Mouse (Mus musculus) intestine, embryonic 14.5 days (tissue): ENCODE results near the gene Itprid1. TPM values are rescaled to one million over a fixed set of nuclear protein-coding genes. Genes with fewer than 3 reads are reported as not detected.

Source experiments
- ATAC-seq: fragments of 200-750 bp; cut with Nextera tagmentation; replicated peaks from 2 replicates; pipeline ENCODE4 v1.8.0; 2017; ENCODE audit warnings: low read depth, moderate number of reproducible peaks, moderate TSS enrichment, moderate library complexity; ENCODE audit not compliant: low FRiP score, low TSS enrichment
- DNase-seq: peaks from one replicate; pipeline ENCODE4 v3.0.0-alpha.2; 2018; ENCODE audit warnings: low spot score
- H3K27ac ChIP-seq: fragments of 300-500 bp; sonication (generic); 2 replicates; pipeline ENCODE4 v1.5.1; 2014; ENCODE audit warnings: low read depth, mild to moderate bottlenecking, control low read depth
- H3K27me3 ChIP-seq: fragments of 300-500 bp; sonication (generic); replicated peaks from 2 replicates; pipeline ENCODE4 v1.6.1; 2014; ENCODE audit warnings: low read length, control low read depth; ENCODE audit not compliant: control insufficient read depth, insufficient read depth
- H3K36me3 ChIP-seq: fragments of 300-500 bp; sonication (generic); 2 replicates; pipeline ENCODE4 v1.6.1; 2014; ENCODE audit warnings: low read length, control low read depth; ENCODE audit not compliant: control insufficient read depth, insufficient read depth
- H3K4me1 ChIP-seq: fragments of 300-500 bp; sonication (generic); replicated peaks from 2 replicates; pipeline ENCODE4 v1.6.1; 2014; ENCODE audit warnings: low read length, control low read depth, mixed read lengths; ENCODE audit not compliant: control insufficient read depth, insufficient read depth
- H3K4me2 ChIP-seq: fragments of 300-500 bp; sonication (generic); 2 replicates; pipeline ENCODE4 v1.6.1; 2014; ENCODE audit warnings: low read length
- H3K4me3 ChIP-seq: fragments of 300-500 bp; sonication (generic); 2 replicates; pipeline ENCODE4 v1.5.1; 2014; ENCODE audit warnings: low read depth, low read length, control low read depth, mixed read lengths
- H3K9ac ChIP-seq: fragments of 300-500 bp; sonication (generic); 2 replicates; pipeline ENCODE4 v1.6.1; 2014; ENCODE audit warnings: mild to moderate bottlenecking, low read length
- H3K9me3 ChIP-seq: fragments of 300-500 bp; sonication (generic); 2 replicates; pipeline ENCODE4 v1.6.1; 2016; ENCODE audit warnings: low read length, control low read depth; ENCODE audit not compliant: control insufficient read depth
- WGBS: fragments of 180-500 bp; shearing (Covaris S2); extraction: QIAGEN DNeasy Blood & Tissue Kit; methylation state at CpG from one replicate; pipeline ENCODE4 v1.1.7; 2014; 5-methylcytosine and 5-hydroxymethylcytosine counted together
- polyA plus RNA-seq: library from polyadenylated mRNA; unstranded; fragments of >200 nt; fragmentation: Nextera tagmentation; extraction: Ambion mirVana; gene quantifications from 2 replicates; pipeline ENCODE4 v1.2.1, GENCODE M21; 2014

Itprid1 gene
- polyA plus RNA-seq, 1 experiment from 2014 or later: not detected

DNA sequence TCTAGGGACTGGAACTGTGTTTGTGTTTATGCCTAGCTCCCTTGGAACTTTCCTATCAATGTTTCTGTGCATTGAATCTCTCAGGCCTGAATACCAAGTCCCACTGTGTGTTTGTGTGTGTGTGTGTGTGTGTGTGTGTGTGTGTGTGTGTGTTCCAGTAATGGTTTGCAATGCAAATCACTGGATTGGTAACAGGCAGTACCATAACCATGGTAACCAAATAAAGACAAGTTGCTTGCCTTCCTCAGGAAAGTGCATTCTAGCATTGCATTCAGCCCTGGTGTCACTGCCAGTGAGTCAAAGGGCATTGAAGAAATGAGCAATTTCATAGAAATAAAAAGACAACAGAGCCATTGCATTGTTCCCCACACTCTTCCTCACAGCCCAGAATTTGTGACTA lies 15.9 kb downstream of the Itprid1 start:
- H3K27me3 ChIP-seq: no peaks in the 10 kb centered on the region
- H3K4me3 ChIP-seq: no peak overlapping the region
- no peak overlapping the region for H3K9ac ChIP-seq
- ATAC-seq: no peak
- H3K4me1 ChIP-seq: no peaks in the 10 kb centered on the region
- DNase-seq: no peak
- H3K9me3 ChIP-seq: no peaks in the 10 kb centered on the region
- H3K27ac ChIP-seq: no peak overlapping the region
- no peak overlapping the region for H3K4me2 ChIP-seq
- H3K36me3 ChIP-seq: no peaks in the 10 kb centered on the region

DNA sequence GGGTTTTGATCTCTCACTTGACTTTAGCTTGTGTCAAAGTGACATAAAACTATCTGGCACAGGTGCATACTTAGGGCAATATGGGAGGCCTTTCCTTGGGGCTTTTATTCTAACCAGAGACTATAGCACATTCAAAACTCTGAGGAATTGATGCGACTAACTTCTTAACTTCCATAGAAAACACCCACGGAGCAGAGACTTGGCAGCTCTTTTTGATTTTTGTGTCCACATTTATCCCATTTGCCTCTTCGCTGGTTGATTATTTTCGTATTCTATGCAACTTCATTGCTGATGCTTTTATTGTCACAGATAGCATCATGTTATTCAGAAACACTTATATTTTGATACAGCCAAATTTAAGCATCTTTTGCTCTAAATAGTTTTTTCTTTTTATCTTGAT lies 19.4 kb downstream of the Itprid1 start:
- H3K4me1 ChIP-seq: no peaks in the 10 kb centered on the region
- H3K4me2 ChIP-seq: no peak overlapping the region
- ATAC-seq (no peak), DNase-seq (no peak)
- 95% methylated on average over 4 of the region's 4 CpGs for WGBS
- H3K9ac ChIP-seq: no peak overlapping the region
- no peak overlapping the region for H3K27ac ChIP-seq
- no peaks in the 10 kb centered on the region for H3K9me3 ChIP-seq
- H3K36me3 ChIP-seq: no peaks in the 10 kb centered on the region
- H3K27me3 ChIP-seq: no peaks in the 10 kb centered on the region
- H3K4me3 ChIP-seq: no peak overlapping the region

DNA sequence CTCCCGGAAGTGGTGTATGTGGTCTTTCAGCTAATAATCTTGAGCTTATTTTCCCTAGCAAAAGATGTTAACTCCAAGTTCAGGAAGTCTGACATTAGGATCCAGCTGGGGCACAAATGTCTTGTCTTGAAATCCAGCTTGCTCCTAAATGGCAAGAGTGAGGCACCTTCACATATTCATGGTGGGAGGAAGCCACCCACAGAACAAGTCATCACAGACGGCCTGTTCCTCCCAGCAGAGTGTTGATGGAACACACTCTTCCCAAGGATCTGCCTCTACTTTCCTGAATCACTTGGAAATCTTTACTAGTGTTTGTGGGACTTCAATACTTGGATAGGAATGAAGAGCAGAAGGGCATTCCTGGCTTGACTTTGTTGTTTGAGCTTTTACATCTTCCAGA lies 28.5 kb downstream of the Itprid1 start:
- Histone ChIP-seq H3K27me3 (no peaks in the 10 kb centered on the region), H3K4me3 (no peak overlapping the region), H3K9me3 (no peaks in the 10 kb centered on the region), H3K4me1 (no peaks in the 10 kb centered on the region), H3K4me2 (no peak overlapping the region), H3K27ac (no peak overlapping the region), H3K36me3 (no peaks in the 10 kb centered on the region), H3K9ac (no peak overlapping the region)
- DNase-seq (no peak), ATAC-seq (no peak)
- 57% methylated on average over 2 of the region's 2 CpGs for WGBS

DNA sequence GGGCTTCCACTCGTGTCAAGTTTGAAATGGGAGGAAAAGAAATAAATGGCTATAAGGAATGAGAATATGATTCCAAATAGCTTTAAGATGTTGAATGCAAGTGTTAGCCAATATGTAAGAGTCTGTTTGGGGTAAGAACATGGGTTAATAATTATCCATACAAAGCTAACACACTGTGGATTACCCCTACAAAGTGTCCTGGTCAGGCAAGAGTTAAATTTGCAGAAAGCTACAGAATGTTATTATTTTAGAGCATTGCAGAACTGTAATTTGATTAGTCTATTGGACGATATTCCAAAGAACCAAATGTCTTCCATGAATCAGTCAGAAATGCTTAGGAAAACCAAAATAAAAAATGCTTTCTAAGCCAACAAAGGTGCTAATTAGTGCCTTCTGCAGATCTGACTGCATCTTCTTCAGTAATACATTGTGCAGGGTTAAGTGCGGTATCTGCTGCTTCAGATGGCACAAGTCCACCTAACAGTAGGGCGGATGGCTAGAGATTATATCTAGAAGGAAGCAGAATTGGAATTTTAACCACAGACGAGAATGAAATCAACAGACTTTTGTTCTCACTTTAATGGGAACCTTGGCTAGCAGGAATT lies 42.8 kb downstream of the Itprid1 start:
- Histone ChIP-seq H3K4me1 (peaks cover 4% of the 10 kb centered on the region; the same call in 1 of the 2 replicates), H3K27ac (no peak overlapping the region), H3K9me3 (no peaks in the 10 kb centered on the region), H3K9ac (no peak overlapping the region), H3K4me2 (no peak overlapping the region), H3K4me3 (no peak overlapping the region), H3K36me3 (no peaks in the 10 kb centered on the region), H3K27me3 (no peaks in the 10 kb centered on the region)
- ATAC-seq: no peak
- no peak for DNase-seq
- 48% methylated on average over 5 of the region's 5 CpGs for WGBS

DNA sequence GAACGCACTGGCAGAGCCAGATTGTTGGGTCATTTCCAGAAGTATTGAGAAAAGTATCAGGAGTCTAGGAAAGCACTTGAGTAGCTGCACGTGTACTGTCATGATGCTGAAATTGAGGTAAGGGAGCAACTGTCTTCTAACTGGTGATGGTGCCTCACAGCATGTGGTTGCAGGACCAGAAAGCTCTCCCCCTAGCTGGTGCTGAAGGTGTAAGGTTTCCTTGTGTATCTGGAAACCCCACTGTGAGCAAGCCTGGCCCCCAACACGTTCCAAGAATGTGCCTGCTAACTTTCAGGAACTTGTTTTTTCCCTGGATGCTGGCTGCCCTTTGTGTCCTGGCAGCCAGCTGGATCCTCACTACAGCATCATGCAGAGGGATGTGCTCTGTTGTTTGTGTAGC lies 44.2 kb downstream of the Itprid1 start:
- WGBS: 20% methylated on average over 3 of the region's 3 CpGs

DNA sequence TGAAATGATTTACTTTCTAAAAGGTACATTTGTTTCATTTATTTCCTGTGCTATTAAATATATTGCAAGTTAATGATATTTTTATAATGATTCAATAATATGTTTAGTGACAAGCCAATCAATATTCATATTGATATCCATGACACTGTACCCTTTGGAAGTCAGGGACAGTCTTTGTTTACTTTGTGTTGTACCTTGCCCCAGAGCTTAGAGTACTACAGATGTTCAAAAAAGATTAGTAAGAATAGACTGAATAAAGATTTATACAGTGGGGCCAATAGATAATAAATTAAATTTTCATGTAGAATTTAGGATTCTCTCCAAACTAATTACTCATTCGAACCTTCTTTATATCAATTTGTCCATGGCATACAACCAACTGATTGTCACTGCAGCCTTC lies 50.9 kb downstream of the Itprid1 start:
- H3K4me2 ChIP-seq: no peak overlapping the region
- H3K4me3 ChIP-seq: no peak overlapping the region
- no peaks in the 10 kb centered on the region for H3K27me3 ChIP-seq
- H3K4me1 ChIP-seq: no peaks in the 10 kb centered on the region
- DNase-seq (no peak), ATAC-seq (no peak)
- no peak overlapping the region for H3K9ac ChIP-seq
- no peaks in the 10 kb centered on the region for H3K36me3 ChIP-seq
- no peak overlapping the region for H3K27ac ChIP-seq
- H3K9me3 ChIP-seq: no peaks in the 10 kb centered on the region
- 81% methylated on average over 1 of the region's 1 CpGs for WGBS

More for the DNA sequence above, 44.2 kb downstream of the Itprid1 start:
- no peak overlapping the region for H3K27ac ChIP-seq
- ATAC-seq (no peak), DNase-seq (no peak)
- no peaks in the 10 kb centered on the region for H3K27me3 ChIP-seq
- no peaks in the 10 kb centered on the region for H3K9me3 ChIP-seq
- H3K4me3 ChIP-seq: no peak overlapping the region
- peaks cover 4% of the 10 kb centered on the region; the same call in 1 of the 2 replicates for H3K4me1 ChIP-seq
- no peak overlapping the region for H3K9ac ChIP-seq
- H3K36me3 ChIP-seq: no peaks in the 10 kb centered on the region
- no peak overlapping the region for H3K4me2 ChIP-seq

DNA sequence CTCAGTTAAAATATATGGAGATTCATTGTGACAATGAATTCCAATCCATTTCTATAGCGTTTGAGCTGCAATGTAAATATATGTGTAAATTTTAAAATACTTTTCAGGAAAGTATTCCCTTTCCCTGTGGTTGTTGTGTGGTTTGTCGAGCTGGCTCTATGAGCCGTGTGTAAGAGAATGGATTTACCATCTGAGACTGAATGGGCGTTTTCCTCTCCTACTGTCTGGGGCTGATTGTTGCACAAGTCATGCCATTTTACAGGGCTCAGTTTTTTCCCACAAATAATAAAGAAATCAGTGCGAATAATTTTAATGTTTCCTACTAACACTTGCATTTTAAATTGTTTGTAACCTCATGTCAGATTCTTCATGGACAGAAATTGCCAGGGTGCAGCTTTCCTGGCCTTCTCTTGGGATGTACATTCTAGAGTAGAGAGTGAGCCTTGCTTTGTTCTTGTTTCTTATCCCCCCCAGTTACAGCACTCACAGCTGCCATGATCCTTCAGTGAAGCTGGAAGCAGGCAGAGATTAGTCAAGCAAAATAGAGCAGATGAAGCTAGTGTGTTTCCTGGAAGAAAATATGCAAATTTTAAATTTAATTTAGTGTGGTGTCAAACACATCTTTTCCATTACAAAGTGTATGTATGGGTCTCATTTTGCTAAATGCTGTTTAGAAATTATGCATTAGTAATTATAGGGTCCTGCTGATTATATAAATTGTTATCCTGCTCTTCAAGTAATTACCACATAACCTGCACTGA lies 65.1 kb downstream of the Itprid1 start:
- 81% methylated on average over 5 of the region's 5 CpGs for WGBS
- DNase-seq: no peak
- H3K27me3 ChIP-seq: no peaks in the 10 kb centered on the region
- no peak overlapping the region for H3K9ac ChIP-seq
- no peak overlapping the region for H3K27ac ChIP-seq
- no peak overlapping the region for H3K4me3 ChIP-seq
- H3K9me3 ChIP-seq: no peaks in the 10 kb centered on the region
- H3K4me1 ChIP-seq: no peaks in the 10 kb centered on the region
- H3K36me3 ChIP-seq: no peaks in the 10 kb centered on the region
- no peak for ATAC-seq
- no peak overlapping the region for H3K4me2 ChIP-seq

DNA sequence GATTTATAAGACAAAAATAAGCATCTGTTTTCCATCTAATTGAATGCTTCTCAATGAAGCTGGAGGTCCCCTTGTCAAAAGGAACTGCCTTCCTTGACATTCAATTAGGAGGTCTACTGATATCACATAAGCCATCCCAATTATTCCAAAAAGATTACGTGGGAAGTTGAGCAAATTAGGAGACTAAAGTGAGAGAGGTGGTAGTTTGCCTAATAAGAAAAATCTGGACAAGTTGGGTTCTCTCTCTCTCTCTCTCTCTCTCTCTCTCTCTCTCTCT lies 65.6 kb downstream of the Itprid1 start:
- H3K4me2 ChIP-seq: no peak overlapping the region
- WGBS: 93% methylated on average over 1 of the region's 1 CpGs
- no peak for DNase-seq
- no peak overlapping the region for H3K27ac ChIP-seq
- no peaks in the 10 kb centered on the region for H3K4me1 ChIP-seq
- H3K36me3 ChIP-seq: no peaks in the 10 kb centered on the region
- no peak overlapping the region for H3K4me3 ChIP-seq
- no peak for ATAC-seq
- H3K27me3 ChIP-seq: no peaks in the 10 kb centered on the region
- H3K9me3 ChIP-seq: no peaks in the 10 kb centered on the region
- H3K9ac ChIP-seq: no peak overlapping the region

DNA sequence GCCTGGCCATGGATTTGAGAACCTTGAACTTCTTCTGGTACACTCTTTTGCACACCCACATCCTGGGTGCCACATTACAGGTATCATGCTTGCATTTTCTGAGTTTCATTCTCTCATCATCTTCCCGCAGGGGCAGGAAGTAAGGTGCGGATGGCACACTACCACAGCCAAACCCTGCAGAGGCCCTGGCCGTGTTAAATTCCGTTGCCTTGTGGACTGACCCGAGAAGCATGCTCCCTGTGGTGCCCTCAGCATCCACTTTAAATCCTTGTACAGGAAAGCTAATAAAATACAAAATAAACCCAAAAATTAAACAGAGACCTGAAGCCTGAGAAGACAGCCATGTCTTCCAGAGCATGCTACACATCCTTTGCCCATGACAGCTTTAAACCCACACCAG lies 82.5 kb downstream of the Itprid1 start:
- H3K36me3 ChIP-seq: no peaks in the 10 kb centered on the region
- no peaks in the 10 kb centered on the region for H3K9me3 ChIP-seq
- no peaks in the 10 kb centered on the region for H3K4me1 ChIP-seq
- no peak overlapping the region for H3K27ac ChIP-seq
- H3K4me3 ChIP-seq: no peak overlapping the region
- no peak overlapping the region for H3K4me2 ChIP-seq
- no peak overlapping the region for H3K9ac ChIP-seq
- WGBS: 85% methylated on average over 5 of the region's 5 CpGs
- DNase-seq (no peak), ATAC-seq (no peak)
- H3K27me3 ChIP-seq: no peaks in the 10 kb centered on the region
